Mouse (Mus musculus): Measurements from ENCODE around the gene Bhlhe41.

Bhlhe41 gene

GRCm38 (mm10) chr6:145864171-145864570 is 1.2 kb downstream of the Bhlhe41 start:
- peak overlapping the region; percentile 79 for H3K4me3 ChIP-seq (replicated peaks; ENCODE audit: low read length)
- H3K27me3 ChIP-seq (ENCODE audit: insufficient read depth, low read length): peaks cover 88% of the 10 kb centered on the region
- H3K36me3 ChIP-seq (ENCODE audit: insufficient read depth, low read length): no peaks in the 10 kb centered on the region
- TF ChIP-seq NANOG (IDR thresholded peaks at IDR 0.05; ENCODE audit: borderline replicate concordance, low read length) (no peak), POU5F1 (IDR thresholded peaks at IDR 0.05; ENCODE audit: borderline replicate concordance, low read length) (no peak), CTCF (conservative IDR thresholded peaks at IDR 0.05; ENCODE audit: low read length) (no peak)
- peaks cover 32% of the 10 kb centered on the region for H3K4me1 ChIP-seq (replicated peaks; ENCODE audit: low read depth, low read length)
- H3K9me3 ChIP-seq (ENCODE audit: low read length): no peaks in the 10 kb centered on the region

- Histone ChIP-seq H3K27me3 (ENCODE audit: insufficient read depth, low read length) (peaks cover 82% of the 10 kb centered on the region), H3K36me3 (ENCODE audit: insufficient read depth, low read length) (no peaks in the 10 kb centered on the region), H3K4me3 (replicated peaks; ENCODE audit: low read length) (peak overlapping the region; percentile 79), H3K4me1 (replicated peaks; ENCODE audit: low read depth, low read length) (peaks cover 32% of the 10 kb centered on the region), H3K9me3 (ENCODE audit: low read length) (no peaks in the 10 kb centered on the region)
- TF ChIP-seq NANOG (IDR thresholded peaks at IDR 0.05; ENCODE audit: borderline replicate concordance, low read length): no peak
- TF ChIP-seq POU5F1 (IDR thresholded peaks at IDR 0.05; ENCODE audit: borderline replicate concordance, low read length): no peak
- TF ChIP-seq CTCF (conservative IDR thresholded peaks at IDR 0.05; ENCODE audit: low read length): no peak
Observed at GRCm38 (mm10) chr6:145863065-145863971, 2.0 kb downstream of the Bhlhe41 start.

DNA sequence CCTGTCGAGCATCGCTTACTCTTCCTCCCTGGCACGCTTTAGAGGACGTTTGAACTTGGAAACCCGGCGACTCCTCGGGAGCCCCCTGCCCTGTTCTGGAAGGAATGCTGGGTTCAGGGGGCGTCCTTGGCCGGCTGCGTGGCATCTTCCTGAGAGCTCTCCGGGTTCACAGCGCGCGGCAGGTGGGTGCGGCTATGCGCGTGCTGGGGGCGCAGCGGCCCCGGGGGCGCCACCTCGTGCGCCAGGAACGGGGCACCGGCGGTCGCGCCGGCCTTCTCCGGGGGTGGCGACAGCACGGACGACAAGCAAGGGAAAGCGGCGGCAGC is 2.7 kb downstream of the Bhlhe41 start:
- peaks cover 32% of the 10 kb centered on the region for H3K4me1 ChIP-seq (replicated peaks; ENCODE audit: low read depth, low read length)
- H3K36me3 ChIP-seq (ENCODE audit: insufficient read depth, low read length): no peaks in the 10 kb centered on the region
- TF ChIP-seq POU5F1 (IDR thresholded peaks at IDR 0.05; ENCODE audit: borderline replicate concordance, low read length) (no peak), CTCF (conservative IDR thresholded peaks at IDR 0.05; ENCODE audit: low read length) (no peak), NANOG (IDR thresholded peaks at IDR 0.05; ENCODE audit: borderline replicate concordance, low read length) (no peak)
- peaks cover 80% of the 10 kb centered on the region for H3K27me3 ChIP-seq (ENCODE audit: insufficient read depth, low read length)
- H3K9me3 ChIP-seq (ENCODE audit: low read length): no peaks in the 10 kb centered on the region
- peak overlapping the region; percentile 79 for H3K4me3 ChIP-seq (replicated peaks; ENCODE audit: low read length)

DNA sequence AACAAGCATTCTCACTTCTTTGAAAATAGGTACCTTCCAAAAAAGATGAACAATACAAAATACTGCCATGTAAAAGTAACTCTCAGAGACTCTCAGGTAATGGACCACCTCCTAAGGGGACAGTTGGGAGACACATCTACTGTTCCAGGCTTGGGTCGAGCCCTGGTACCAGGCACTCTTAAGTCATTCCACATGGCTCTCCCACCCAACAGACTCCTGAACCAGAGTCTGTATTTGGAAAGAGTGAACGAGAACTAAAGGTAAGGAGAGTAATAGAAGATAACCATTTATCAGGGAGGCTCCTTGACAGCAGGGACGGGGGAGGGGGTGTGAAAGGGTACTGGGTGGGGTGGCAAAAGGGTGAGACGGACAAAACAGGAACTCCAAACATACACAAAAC is 3.0 kb downstream of the Bhlhe41 start:
- Histone ChIP-seq H3K27me3 (ENCODE audit: insufficient read depth, low read length) (peaks cover 80% of the 10 kb centered on the region), H3K4me3 (replicated peaks; ENCODE audit: low read length) (peak overlapping the region; percentile 79), H3K9me3 (ENCODE audit: low read length) (no peaks in the 10 kb centered on the region), H3K4me1 (replicated peaks; ENCODE audit: low read depth, low read length) (peaks cover 32% of the 10 kb centered on the region), H3K36me3 (ENCODE audit: insufficient read depth, low read length) (no peaks in the 10 kb centered on the region)
- TF ChIP-seq CTCF (conservative IDR thresholded peaks at IDR 0.05; ENCODE audit: low read length): no peak
- TF ChIP-seq POU5F1 (IDR thresholded peaks at IDR 0.05; ENCODE audit: borderline replicate concordance, low read length): no peak
- no peak for TF ChIP-seq NANOG (IDR thresholded peaks at IDR 0.05; ENCODE audit: borderline replicate concordance, low read length)

DNA sequence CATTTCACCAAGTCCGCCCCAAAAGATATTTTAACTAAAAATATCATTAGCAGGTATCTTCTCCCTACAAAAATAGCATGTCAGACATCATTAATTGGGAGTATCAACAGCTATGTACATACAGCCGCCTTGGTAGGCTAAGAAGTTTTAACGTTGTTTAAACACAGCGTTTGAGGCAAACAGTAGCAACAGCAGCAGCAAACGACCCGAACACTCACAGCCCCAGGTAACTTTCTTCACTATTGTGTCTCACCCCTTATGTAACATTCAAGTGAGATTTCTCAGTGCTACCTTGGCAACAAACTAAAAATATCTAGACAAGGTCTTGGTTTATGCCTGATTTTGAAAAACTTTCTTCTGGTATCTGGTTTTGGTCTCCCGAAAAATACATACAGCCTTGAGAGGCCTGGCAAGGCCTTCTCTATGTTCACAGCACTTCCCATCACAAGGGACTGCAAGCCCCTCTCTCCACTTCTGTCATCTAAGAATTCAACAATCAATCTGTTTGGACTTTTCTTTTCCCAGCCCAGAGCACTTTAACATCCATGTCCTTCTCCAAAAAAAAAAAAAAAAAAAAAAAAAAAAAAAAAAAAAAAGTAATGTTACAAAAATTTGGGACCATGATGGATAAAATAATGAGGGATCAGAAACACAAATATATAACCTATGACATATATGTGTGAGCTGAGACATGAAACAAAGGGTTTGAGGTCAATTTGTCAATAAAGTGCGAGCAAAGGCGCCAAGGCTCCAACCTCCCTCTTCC is 3.7 kb downstream of the Bhlhe41 start:
- Histone ChIP-seq H3K4me1 (replicated peaks; ENCODE audit: low read depth, low read length) (peaks cover 31% of the 10 kb centered on the region), H3K27me3 (ENCODE audit: insufficient read depth, low read length) (peaks cover 77% of the 10 kb centered on the region), H3K36me3 (ENCODE audit: insufficient read depth, low read length) (no peaks in the 10 kb centered on the region), H3K9me3 (ENCODE audit: low read length) (no peaks in the 10 kb centered on the region), H3K4me3 (replicated peaks; ENCODE audit: low read length) (no peak overlapping the region)
- no peak for TF ChIP-seq NANOG (IDR thresholded peaks at IDR 0.05; ENCODE audit: borderline replicate concordance, low read length)
- no peak for TF ChIP-seq CTCF (conservative IDR thresholded peaks at IDR 0.05; ENCODE audit: low read length)
- no peak for TF ChIP-seq POU5F1 (IDR thresholded peaks at IDR 0.05; ENCODE audit: borderline replicate concordance, low read length)

GRCm38 (mm10) chr6:145860350-145860749 is 5.0 kb downstream of the Bhlhe41 start:
- TF ChIP-seq CTCF (conservative IDR thresholded peaks at IDR 0.05; ENCODE audit: low read length): no peak
- no peak for TF ChIP-seq POU5F1 (IDR thresholded peaks at IDR 0.05; ENCODE audit: borderline replicate concordance, low read length)
- TF ChIP-seq NANOG (IDR thresholded peaks at IDR 0.05; ENCODE audit: borderline replicate concordance, low read length): no peak
- Histone ChIP-seq H3K4me1 (replicated peaks; ENCODE audit: low read depth, low read length) (peaks cover 36% of the 10 kb centered on the region), H3K9me3 (ENCODE audit: low read length) (no peaks in the 10 kb centered on the region), H3K4me3 (replicated peaks; ENCODE audit: low read length) (no peak overlapping the region), H3K27me3 (ENCODE audit: insufficient read depth, low read length) (peaks cover 65% of the 10 kb centered on the region), H3K36me3 (ENCODE audit: insufficient read depth, low read length) (no peaks in the 10 kb centered on the region)

- Histone ChIP-seq H3K9me3 (ENCODE audit: low read length) (no peaks in the 10 kb centered on the region), H3K27me3 (ENCODE audit: insufficient read depth, low read length) (peaks cover 54% of the 10 kb centered on the region), H3K4me1 (replicated peaks; ENCODE audit: low read depth, low read length) (peaks cover 33% of the 10 kb centered on the region), H3K36me3 (ENCODE audit: insufficient read depth, low read length) (no peaks in the 10 kb centered on the region), H3K4me3 (replicated peaks; ENCODE audit: low read length) (no peak overlapping the region)
- TF ChIP-seq NANOG (IDR thresholded peaks at IDR 0.05; ENCODE audit: borderline replicate concordance, low read length) (no peak), CTCF (conservative IDR thresholded peaks at IDR 0.05; ENCODE audit: low read length) (no peak), POU5F1 (IDR thresholded peaks at IDR 0.05; ENCODE audit: borderline replicate concordance, low read length) (no peak)
Observed at GRCm38 (mm10) chr6:145858414-145858813, 6.9 kb downstream of the Bhlhe41 start.

DNA sequence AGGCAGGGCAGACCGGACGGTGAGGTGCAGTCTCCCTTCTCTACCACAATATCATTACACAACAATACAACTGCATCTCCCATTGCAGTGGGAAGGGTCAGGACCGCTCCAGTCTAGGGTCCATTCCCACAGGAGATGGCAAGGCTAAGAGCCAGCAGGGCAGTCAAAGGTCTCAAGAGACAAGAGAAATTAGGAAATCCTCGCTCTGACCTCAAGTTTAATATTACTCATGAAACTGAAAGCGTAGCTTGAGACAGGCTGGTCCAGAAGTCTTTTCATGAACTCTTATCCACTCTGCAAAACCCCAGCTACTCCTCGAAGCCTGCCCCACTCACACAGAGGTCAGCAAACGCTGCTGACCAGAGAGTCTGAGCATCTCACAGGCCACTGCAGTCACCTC is 7.9 kb downstream of the Bhlhe41 start:
- H3K4me3 ChIP-seq (replicated peaks; ENCODE audit: low read length): no peak overlapping the region
- H3K36me3 ChIP-seq (ENCODE audit: insufficient read depth, low read length): no peaks in the 10 kb centered on the region
- H3K27me3 ChIP-seq (ENCODE audit: insufficient read depth, low read length): peaks cover 51% of the 10 kb centered on the region
- TF ChIP-seq CTCF (conservative IDR thresholded peaks at IDR 0.05; ENCODE audit: low read length) (no peak), NANOG (IDR thresholded peaks at IDR 0.05; ENCODE audit: borderline replicate concordance, low read length) (no peak), POU5F1 (IDR thresholded peaks at IDR 0.05; ENCODE audit: borderline replicate concordance, low read length) (no peak)
- H3K9me3 ChIP-seq (ENCODE audit: low read length): no peaks in the 10 kb centered on the region
- H3K4me1 ChIP-seq (replicated peaks; ENCODE audit: low read depth, low read length): peaks cover 31% of the 10 kb centered on the region
